Mouse (Mus musculus): ENCODE results near the gene Bcl2. TPM values are rescaled to one million over a fixed set of nuclear protein-coding genes. Genes with fewer than 3 reads are reported as not detected.

Gene Bcl2
- polyA plus RNA-seq, 1 experiment from 2014 or later, result 5.6 TPM

- no peak for TF ChIP-seq EP300 (optimal IDR thresholded peaks at IDR 0.05)
- no peak for TF ChIP-seq CTCF (IDR thresholded peaks at IDR 0.05; ENCODE audit: low read depth)
- WGBS, result 81% methylated on average over 5 of the region's 5 CpGs
- no peak overlapping the region for H3K4me2 ChIP-seq (replicated peaks; ENCODE audit: low read depth)
- no peak overlapping the region for H3K27ac ChIP-seq (replicated peaks)
- no peak overlapping the region for H3K9ac ChIP-seq (ENCODE audit: low read length)
- H3K9me3 ChIP-seq (ENCODE audit: control insufficient read depth, low read length), result no peaks in the 10 kb centered on the region
- H3K4me1 ChIP-seq (replicated peaks; ENCODE audit: control insufficient read depth, insufficient read depth), result peaks cover 6% of the 10 kb centered on the region; the same call in 1 of the 2 replicates
- no peak overlapping the region for H3K4me3 ChIP-seq (ENCODE audit: low read depth, low read length)
- H3K36me3 ChIP-seq (ENCODE audit: control insufficient read depth, insufficient read depth, low read length), result no peaks in the 10 kb centered on the region
- no peaks in the 10 kb centered on the region for H3K27me3 ChIP-seq (ENCODE audit: control insufficient read depth, insufficient read depth, low read length)
- ATAC-seq (ENCODE audit: low FRiP score, low TSS enrichment) (no peak), DNase-seq (ENCODE audit: low spot score) (no peak)
These were observed 113.2 kb downstream of the Bcl2 start for GRCm38 (mm10) chr1:106600841-106601240.

- H3K9ac ChIP-seq (ENCODE audit: low read length), result no peak overlapping the region
- WGBS, result 70% methylated on average over 2 of the region's 2 CpGs
- TF ChIP-seq CTCF (IDR thresholded peaks at IDR 0.05; ENCODE audit: low read depth), result no peak
- no peak for TF ChIP-seq EP300 (optimal IDR thresholded peaks at IDR 0.05)
- H3K4me3 ChIP-seq (ENCODE audit: low read depth, low read length), result no peak overlapping the region
- H3K36me3 ChIP-seq (ENCODE audit: control insufficient read depth, insufficient read depth, low read length), result no peaks in the 10 kb centered on the region
- no peak overlapping the region for H3K27ac ChIP-seq (replicated peaks)
- H3K4me1 ChIP-seq (replicated peaks; ENCODE audit: control insufficient read depth, insufficient read depth), result peaks cover 6% of the 10 kb centered on the region; the same call in 1 of the 2 replicates
- no peak overlapping the region for H3K4me2 ChIP-seq (replicated peaks; ENCODE audit: low read depth)
- DNase-seq (ENCODE audit: low spot score), result no peak
- H3K27me3 ChIP-seq (ENCODE audit: control insufficient read depth, insufficient read depth, low read length), result no peaks in the 10 kb centered on the region
- H3K9me3 ChIP-seq (ENCODE audit: control insufficient read depth, low read length), result no peaks in the 10 kb centered on the region
- ATAC-seq (ENCODE audit: low FRiP score, low TSS enrichment), result no peak
These were observed 115.8 kb downstream of the Bcl2 start for GRCm38 (mm10) chr1:106598292-106598583.

GRCm38 (mm10) chr1:106597575-106598291 is 116.3 kb downstream of the Bcl2 start:
- Histone ChIP-seq H3K27me3 (ENCODE audit: control insufficient read depth, insufficient read depth, low read length) (no peaks in the 10 kb centered on the region), H3K36me3 (ENCODE audit: control insufficient read depth, insufficient read depth, low read length) (no peaks in the 10 kb centered on the region), H3K4me2 (replicated peaks; ENCODE audit: low read depth) (no peak overlapping the region), H3K9ac (ENCODE audit: low read length) (no peak overlapping the region), H3K4me1 (replicated peaks; ENCODE audit: control insufficient read depth, insufficient read depth) (0 out of 2 replicates have a peak, but pooled peaks cover 3% of the 10 kb centered on the region), H3K9me3 (ENCODE audit: control insufficient read depth, low read length) (no peaks in the 10 kb centered on the region), H3K27ac (replicated peaks) (no peak overlapping the region), H3K4me3 (ENCODE audit: low read depth, low read length) (no peak overlapping the region)
- 61% methylated on average over 5 of the region's 5 CpGs for WGBS
- DNase-seq (ENCODE audit: low spot score) (no peak), ATAC-seq (ENCODE audit: low FRiP score, low TSS enrichment) (no peak)
- no peak for TF ChIP-seq EP300 (optimal IDR thresholded peaks at IDR 0.05)
- no peak for TF ChIP-seq CTCF (IDR thresholded peaks at IDR 0.05; ENCODE audit: low read depth)

GRCm38 (mm10) chr1:106596380-106596779 is 117.7 kb downstream of the Bcl2 start:
- no peak overlapping the region for H3K4me2 ChIP-seq (replicated peaks; ENCODE audit: low read depth)
- H3K27ac ChIP-seq (replicated peaks), result no peak overlapping the region
- H3K4me1 ChIP-seq (replicated peaks; ENCODE audit: control insufficient read depth, insufficient read depth), result no peaks in the 10 kb centered on the region
- no peak overlapping the region for H3K9ac ChIP-seq (ENCODE audit: low read length)
- no peaks in the 10 kb centered on the region for H3K27me3 ChIP-seq (ENCODE audit: control insufficient read depth, insufficient read depth, low read length)
- H3K4me3 ChIP-seq (ENCODE audit: low read depth, low read length), result no peak overlapping the region
- 77% methylated on average over 1 of the region's 1 CpGs for WGBS
- no peaks in the 10 kb centered on the region for H3K9me3 ChIP-seq (ENCODE audit: control insufficient read depth, low read length)
- ATAC-seq (ENCODE audit: low FRiP score, low TSS enrichment), result peak; percentile 59; the same call in 1 of the 2 replicates
- TF ChIP-seq CTCF (IDR thresholded peaks at IDR 0.05; ENCODE audit: low read depth) (no peak), EP300 (optimal IDR thresholded peaks at IDR 0.05) (no peak)
- H3K36me3 ChIP-seq (ENCODE audit: control insufficient read depth, insufficient read depth, low read length), result no peaks in the 10 kb centered on the region
- DNase-seq (ENCODE audit: low spot score), result no peak

- no peak overlapping the region for H3K27ac ChIP-seq (replicated peaks)
- no peaks in the 10 kb centered on the region for H3K4me1 ChIP-seq (replicated peaks; ENCODE audit: control insufficient read depth, insufficient read depth)
- 76% methylated on average over 6 of the region's 6 CpGs for WGBS
- H3K9ac ChIP-seq (ENCODE audit: low read length), result no peak overlapping the region
- H3K27me3 ChIP-seq (ENCODE audit: control insufficient read depth, insufficient read depth, low read length), result no peaks in the 10 kb centered on the region
- ATAC-seq (ENCODE audit: low FRiP score, low TSS enrichment) (no peak), DNase-seq (ENCODE audit: low spot score) (no peak)
- H3K36me3 ChIP-seq (ENCODE audit: control insufficient read depth, insufficient read depth, low read length), result no peaks in the 10 kb centered on the region
- H3K9me3 ChIP-seq (ENCODE audit: control insufficient read depth, low read length), result no peaks in the 10 kb centered on the region
- no peak overlapping the region for H3K4me3 ChIP-seq (ENCODE audit: low read depth, low read length)
- H3K4me2 ChIP-seq (replicated peaks; ENCODE audit: low read depth), result no peak overlapping the region
- no peak for TF ChIP-seq CTCF (IDR thresholded peaks at IDR 0.05; ENCODE audit: low read depth)
- TF ChIP-seq EP300 (optimal IDR thresholded peaks at IDR 0.05), result no peak
These were observed 118.7 kb downstream of the Bcl2 start for GRCm38 (mm10) chr1:106595286-106595885.

- 34% methylated on average over 2 of the region's 2 CpGs for WGBS
- Histone ChIP-seq H3K9me3 (ENCODE audit: control insufficient read depth, low read length) (no peaks in the 10 kb centered on the region), H3K4me1 (replicated peaks; ENCODE audit: control insufficient read depth, insufficient read depth) (no peaks in the 10 kb centered on the region; the same call in 1 of the 2 replicates), H3K27me3 (ENCODE audit: control insufficient read depth, insufficient read depth, low read length) (no peaks in the 10 kb centered on the region), H3K4me2 (replicated peaks; ENCODE audit: low read depth) (no peak overlapping the region), H3K27ac (replicated peaks) (peak overlapping the region; percentile 45; the same call in 1 of the 2 replicates), H3K36me3 (ENCODE audit: control insufficient read depth, insufficient read depth, low read length) (no peaks in the 10 kb centered on the region), H3K9ac (ENCODE audit: low read length) (no peak overlapping the region), H3K4me3 (ENCODE audit: low read depth, low read length) (no peak overlapping the region)
- TF ChIP-seq EP300 (optimal IDR thresholded peaks at IDR 0.05) (no peak), CTCF (IDR thresholded peaks at IDR 0.05; ENCODE audit: low read depth) (no peak)
- ATAC-seq (ENCODE audit: low FRiP score, low TSS enrichment) (peak; percentile 95), DNase-seq (ENCODE audit: low spot score) (peak; percentile 65)
These were observed 122.8 kb downstream of the Bcl2 start for GRCm38 (mm10) chr1:106591180-106591774.

Data from stomach, postnatal 0 days (tissue).